Mouse (Mus musculus) adrenal gland, adult 8-10 months (tissue): Measurements from ENCODE around the gene Lias. TPM values are rescaled to one million over a fixed set of nuclear protein-coding genes. Genes with fewer than 3 reads are reported as not detected.
A peak's percentile ranks its signal among the peaks of the same experiment; 100 is the strongest.

Experiments used
- DNase-seq: peaks from one replicate; pipeline ENCODE4 v3.0.0; 2022
- total RNA-seq, 4 experiments: library from RNA; stranded (reverse); gene quantifications; 2 replicates each; pipeline ENCODE4 v1.2.4; 2022

Gene Lias
- total RNA-seq: 10 to 100 TPM; 51.2 to 69.4 (median 58.5) TPM

DNA sequence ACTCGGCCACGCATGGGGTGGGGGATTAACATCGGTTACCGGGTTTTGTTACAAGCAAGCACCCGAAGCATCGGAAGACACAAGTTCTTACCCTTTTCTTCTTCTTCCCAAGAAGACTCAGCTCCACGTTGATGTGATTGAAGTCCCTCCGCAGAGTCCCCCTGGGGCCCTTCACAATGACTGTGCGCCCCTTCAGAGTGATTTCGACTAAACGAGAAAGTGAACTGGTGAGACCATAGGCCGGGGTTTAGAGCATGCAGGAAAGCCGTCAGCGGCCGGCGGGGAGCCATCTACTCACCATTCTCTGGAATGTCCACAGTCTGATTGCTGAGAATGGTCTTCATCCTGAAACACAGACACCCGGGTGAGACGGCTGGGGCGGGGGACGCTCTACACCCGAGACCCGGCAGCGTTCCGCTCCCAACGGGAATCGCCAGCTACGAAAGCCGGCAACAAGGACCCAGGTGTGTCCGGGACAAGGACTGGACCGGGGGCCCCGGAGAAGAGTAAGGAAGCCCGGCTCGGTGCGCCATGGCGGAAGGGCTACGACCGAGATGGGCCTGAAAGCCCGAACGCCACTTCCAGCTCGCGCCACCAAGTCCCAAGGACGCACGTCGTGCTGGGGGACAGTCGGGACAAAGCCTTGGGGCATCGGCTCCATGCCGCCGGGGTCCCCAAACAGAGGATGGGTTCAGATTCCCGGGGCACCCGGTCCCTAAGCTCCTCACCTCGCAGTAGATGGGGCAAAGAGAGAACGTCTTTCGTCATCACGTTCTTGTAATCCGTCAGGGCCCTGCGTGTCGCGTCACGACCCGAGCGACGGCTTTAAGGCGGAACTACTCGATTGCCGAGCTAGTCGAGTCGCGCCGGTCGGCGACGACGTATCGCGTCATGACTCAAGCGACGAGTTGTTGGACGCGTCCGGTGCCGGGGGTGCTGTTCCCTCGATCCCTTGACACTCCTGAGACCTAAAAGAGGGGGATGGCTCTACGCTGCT is at the start of gene Lias, which contains the start of gene Rpl9:
Gene Lias, plus strand, starts transcription at position 850 of the 997 bp plus-strand sequence.
Gene Rpl9, minus strand, starts transcription at position 797 of the 997 bp plus-strand sequence.
- DNase-seq: peak; percentile 97

DNA sequence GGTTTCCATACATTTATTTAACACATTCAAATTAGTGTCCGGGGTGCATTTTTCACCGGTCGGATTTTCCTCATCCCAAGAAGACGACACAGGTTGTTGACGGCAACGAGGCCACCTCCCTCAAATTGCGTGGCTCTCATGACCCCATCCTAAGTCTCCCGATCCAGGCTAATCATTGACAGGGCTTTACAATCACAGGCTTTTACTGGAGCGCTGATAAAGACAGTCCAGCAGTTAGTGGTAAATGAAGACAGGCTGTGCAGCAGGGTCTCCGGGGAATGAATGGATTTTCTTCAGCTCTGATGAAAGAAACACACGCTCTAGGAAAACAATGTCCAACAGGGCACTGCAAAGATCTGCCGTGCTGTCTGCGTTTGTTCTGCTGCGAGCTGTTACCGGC is 43.1 kb upstream of the Lias start, which contains the start of gene Klb:
Gene Klb, plus strand, starts transcription at position 147 of the 400 bp plus-strand sequence.
- DNase-seq: no peak

DNA sequence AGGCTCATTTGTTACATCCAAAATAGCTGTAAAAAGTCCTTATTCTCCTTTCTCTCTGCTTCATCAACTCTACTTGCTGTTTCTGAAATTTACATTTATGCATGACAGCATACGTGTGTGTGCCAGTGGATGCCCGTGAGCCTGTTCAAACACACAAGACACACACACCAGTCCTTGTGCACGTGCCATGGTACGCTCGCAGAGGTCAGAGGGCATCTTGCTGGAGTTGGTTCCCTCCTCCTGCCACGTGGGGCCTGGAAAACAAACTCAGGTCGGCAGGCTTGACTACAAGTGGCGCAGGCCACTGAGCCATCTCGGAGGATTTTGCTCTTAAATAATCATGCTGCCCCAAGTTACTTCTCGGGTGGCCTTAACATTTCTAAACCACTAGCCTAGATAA is 40.8 kb upstream of the Lias start:
- DNase-seq: no peak

DNA sequence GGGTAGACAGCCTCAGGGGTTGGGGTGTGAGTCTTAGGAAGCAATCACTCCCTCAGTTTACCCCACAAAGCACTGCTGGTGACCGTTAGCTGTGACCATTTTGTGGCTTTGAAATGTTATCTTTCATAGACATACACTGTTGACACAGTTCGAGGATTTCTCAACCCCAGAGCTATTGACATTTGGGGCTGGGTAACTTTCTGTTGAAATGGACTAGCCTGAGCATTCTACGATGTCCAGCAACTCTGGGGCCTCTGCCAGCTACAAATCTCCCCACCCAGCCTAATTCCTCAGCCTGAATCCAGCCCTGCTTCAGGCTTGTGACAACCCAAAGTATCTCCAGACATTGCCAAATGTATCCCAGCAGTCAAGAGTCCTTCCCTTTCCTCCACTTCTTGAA is 37.2 kb upstream of the Lias start:
- DNase-seq: peak; percentile 25

DNA sequence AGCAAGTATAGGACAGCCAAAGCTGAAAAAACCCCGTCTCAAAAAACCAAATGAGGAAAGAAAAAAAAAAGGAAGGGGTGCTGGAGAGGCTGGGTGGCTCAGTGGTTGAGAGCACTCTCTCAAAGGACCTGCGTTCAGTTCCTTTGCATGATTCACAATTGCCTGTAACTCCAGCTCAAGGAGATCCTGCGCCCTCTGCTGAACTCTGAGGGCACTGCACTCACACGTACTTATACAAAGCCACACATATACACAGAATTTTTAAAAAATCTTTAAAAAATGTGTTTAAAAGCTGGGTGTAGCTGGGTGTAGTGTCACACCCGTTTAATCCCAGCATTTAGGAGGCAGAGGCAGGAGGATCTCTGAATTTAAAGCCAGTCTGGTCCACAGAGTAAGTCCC is 36.3 kb upstream of the Lias start:
- DNase-seq: no peak

DNA sequence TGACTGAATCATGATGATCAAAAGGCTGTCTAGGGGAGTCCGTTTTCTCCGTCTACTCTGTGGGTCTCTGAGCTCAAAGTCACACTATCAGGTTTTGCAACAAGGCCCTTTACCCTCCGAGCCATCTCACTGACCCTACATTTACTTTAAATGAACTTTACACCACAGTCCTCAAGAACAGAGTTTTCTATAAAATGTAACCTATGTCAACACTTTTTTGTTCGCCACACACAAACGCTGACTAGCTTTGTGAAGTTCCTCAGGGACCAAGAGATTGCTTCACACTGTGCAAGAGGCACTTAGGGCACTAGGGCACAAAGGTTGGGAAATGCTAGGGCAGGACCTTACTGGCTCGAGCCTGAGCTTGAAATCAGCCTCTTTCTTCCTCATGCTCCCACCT is 34.4 kb upstream of the Lias start:
- DNase-seq: no peak

DNA sequence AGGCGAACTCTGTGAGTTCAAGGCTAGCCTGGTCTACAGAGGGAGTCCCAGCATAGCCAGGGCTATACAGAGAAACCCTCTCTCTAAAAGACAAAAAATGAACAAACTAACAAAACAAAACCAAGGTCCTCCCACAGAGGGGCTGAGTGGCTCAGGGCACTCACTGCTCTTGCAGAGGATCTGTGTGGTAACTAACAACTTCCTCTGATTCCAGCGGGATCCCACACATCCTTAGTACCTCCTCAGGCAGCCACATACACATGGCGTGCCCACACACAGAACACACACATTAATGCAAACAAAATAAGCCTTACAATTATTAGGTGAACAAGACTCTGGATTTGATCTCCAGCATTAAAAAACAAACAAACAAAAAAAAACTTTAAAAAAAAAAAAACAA is 33.5 kb upstream of the Lias start:
- DNase-seq: no peak

DNA sequence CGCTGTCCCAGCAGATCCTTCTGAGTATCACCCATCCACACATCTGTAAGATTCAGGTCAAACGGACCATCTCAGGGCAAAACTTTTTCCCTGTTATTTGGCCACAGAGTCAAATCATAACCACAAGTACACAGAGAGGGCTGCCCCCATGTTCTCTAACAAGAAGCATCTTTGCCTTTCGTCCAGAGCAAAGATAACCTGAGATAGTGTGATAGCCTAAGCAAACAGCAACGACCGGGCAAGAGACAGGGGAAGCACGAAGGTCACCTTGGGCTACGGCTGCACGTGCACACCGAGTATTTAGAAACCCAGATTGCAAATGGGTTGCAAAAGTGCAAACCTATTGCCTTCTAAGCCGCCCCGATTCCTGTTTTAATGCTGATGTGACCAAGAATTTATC is 23.5 kb upstream of the Lias start:
- DNase-seq: no peak

DNA sequence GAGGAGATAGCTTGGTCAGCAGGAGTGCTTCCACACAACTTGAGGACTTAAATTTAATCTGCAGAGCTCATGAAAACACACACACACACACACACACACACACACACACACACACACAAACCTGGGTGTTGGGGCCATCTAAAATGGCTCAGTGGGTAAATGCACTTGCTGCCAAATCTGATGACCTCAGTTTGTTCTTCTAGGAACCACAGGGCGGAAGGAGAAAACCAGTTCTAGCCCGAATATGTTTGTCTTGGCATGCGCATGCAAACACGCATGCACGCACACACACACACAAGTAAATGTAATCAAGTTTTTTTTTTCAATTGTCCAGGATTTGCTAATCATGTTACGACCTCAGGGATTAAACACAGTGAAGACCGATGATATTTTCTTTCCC is 19.7 kb upstream of the Lias start:
- no peak for DNase-seq

DNA sequence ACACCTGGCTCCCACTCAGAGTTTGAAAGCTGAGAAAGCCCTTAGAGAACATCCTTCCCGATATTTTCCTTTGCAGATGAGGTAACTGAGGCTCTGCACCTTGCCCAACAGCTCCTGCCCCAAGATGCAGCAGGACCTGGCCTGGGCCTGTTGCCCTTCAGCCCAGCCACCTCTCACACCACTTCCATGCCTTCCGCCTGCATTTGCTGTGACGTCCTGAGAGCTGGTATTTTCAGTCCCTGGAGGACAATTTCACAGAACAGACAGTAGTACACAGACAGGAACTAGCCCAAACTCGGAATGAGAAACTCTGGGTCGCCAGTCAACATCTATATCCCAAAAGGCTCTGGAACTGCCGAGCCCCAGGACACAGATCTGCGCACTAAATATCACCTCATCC is 16.6 kb upstream of the Lias start:
- no peak for DNase-seq

DNA sequence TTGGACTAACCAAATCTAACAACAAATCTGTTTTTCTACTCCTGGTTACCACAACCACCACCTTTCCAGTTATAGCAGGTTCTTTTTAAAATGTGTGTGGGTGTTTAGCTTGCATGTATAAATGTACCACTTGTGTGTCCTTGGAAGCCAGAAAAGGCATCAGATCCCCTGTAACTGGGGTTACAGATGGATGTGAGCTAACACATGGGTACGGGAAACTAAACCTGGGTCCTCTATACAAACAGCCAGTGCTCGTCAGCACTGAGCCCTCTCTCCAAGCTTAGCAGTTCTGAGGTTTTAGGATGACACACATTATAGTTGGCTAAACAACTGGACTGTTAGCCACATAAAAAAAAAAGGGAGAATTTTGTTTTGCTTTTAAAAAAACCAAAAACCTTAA is 5.6 kb upstream of the Lias start:
- DNase-seq: no peak

DNA sequence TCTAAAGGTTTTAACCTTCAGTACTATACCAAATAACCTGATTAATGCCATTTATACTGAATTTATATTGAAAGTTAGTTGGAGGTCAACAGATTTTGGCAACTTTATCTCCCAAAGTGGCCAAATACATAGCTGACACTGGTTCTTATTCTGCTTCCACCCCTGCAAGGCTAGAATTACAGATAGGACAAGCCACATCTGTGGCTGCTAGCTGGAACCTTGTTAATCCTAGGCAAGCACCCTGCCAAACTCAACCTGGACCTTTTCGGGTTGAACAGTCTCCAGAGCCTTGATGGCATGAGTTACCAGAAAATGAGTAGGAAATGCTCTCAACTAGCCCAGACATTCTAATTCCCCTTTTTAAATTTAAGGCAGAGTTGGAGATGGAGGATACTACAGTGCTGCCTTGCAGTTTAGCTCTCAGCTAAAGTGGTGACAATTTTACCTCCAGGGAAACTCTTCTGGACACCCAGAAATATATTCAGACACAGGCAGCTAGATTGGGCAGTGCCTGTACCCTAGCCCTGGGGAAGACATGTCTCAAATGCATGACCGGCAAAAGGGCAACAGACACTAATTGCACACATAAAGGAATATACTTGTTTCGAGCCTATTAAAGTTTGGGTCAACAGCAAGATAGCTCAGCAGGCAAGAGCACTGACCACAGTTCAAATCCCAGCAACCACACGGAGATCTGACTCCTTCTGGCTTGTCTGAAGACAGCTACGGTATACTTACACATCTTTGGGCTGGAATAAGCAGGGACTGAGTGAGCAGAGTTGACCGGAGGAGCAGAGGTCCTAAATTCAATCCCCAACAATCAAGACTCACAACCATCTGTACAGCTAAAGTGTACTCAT is 4.1 kb upstream of the Lias start:
- DNase-seq: no peak

DNA sequence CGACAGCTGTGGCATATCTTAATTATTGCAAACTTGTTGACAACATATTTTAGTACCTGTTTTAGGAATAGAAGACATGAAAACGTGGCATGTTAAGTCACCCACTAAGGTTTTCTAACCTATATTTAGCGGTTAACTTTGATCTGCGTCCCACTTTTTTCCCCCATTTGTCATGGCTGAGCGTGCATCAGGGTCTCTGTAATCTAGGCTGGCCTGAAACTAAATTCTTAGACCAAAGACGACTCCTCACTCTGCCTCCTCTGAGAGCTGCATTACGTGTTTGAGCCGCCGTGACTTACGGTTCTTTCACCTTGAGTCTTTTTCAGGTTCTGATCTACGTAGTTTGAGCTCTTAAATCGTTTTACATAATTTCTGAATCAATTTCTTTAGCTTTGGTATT is 456 bp downstream of the Lias start:
- no peak for DNase-seq

DNA sequence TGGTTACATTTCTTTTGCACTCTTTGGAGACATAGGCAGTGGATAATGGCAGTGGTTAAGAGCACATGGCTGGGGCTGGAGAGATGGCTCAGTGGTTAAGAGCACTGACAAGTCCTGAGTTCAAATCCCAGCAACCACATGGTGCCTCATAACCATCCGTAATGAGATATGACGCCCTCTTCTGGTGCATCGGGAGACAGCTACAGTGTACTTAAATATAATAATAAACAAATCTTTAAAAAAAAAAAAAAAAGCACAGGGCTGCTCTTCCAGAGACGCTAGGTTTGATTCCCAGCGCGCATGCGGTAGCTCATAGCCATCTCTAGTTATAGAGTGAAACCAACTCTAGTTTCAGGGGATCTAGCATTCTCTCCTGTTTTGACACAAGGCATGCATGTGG is 3.1 kb downstream of the Lias start:
- DNase-seq: no peak

DNA sequence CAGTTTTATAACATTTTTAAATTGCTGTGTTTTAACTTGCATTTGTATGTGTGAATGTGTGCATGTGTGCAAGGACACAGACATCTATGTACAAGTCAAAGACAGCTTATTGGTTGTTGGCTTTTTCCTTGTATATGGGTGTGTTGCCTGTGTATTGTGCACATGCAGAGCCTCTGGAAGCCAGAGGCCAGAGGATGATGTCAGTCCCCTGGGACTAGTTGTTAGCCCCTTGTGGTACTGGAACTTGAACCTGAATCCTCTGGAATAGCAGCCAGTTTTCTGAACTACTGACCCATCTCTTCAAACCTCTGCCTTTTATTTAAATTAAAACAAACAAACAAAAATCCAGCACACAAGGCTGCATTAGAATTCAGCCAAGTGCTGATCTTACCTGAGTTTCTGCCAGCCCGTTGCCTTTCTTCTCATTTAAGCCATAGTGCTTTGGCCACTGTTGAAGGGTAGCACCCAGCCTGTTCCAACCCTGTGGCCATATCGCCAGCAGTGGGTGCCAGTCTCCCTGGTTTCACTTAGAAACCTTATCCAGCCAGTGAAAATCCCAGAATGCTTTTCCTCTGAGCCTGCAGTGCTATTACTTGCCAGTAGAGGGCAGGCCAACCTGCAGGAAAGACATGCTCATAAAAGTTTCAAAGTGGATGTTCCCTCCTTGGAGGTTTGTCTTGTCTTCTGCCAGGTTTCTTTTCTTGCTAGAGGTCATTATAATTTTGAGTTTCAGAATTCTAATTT is 10.1 kb downstream of the Lias start:
- DNase-seq: peak; percentile 76

DNA sequence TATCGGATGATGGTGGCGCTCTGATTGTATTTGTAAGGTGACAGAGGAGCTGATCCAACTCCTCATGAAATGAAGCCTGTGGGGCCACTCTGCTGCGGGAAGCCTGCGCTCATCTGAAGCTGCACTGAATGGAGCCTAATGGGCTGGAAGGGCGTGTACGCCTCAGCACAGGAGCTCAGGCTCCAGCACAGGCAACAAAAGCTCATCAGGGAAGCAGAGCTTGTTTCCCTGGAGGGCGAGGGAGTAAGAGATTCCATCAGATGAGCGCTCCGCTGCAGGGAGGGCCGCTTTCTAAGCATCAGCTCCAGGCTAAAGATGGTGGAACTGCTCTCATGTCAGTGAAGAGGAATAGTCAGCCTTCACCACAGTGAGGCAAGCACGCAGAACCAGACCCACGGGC is 16.7 kb downstream of the Lias start:
- DNase-seq: no peak

DNA sequence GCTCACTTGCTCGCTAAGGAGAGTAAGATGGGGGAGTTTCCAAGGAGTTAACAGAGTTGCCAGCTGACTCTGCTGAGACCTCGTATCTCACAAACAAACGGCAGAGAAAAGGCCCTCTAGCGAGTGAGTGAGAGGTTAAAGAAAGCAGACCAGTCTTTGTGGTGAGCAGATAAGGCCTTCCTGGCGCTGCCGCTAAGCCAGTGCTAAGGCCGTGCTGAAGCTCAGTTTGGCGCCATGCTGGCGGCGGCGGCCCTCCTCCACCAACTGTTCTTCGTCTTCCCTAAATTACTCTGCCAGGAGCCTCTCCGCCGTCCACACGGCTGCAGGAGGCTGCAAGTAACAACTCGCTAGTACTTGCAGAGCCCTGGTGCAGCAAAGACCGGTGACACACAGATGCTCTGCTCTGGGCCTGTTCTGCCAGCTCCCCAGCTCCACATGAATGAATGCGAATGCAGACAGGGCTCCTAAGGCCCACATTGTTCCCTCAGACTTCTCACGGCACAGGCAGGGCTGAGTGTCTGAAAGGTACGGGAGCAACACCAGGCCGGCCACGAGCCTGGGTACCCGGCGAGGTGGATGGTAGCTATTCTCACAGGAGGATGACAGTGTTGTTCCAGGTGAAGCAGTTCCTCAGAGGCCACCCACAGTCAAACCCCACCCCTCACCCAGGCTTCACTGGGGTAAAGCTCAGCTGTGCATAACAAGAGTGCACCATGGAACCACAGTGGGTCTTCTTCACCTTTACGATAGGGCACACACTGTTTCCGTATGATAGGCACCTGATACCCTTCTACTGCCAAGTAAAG is 24.6 kb downstream of the Lias start:
- DNase-seq: no peak

DNA sequence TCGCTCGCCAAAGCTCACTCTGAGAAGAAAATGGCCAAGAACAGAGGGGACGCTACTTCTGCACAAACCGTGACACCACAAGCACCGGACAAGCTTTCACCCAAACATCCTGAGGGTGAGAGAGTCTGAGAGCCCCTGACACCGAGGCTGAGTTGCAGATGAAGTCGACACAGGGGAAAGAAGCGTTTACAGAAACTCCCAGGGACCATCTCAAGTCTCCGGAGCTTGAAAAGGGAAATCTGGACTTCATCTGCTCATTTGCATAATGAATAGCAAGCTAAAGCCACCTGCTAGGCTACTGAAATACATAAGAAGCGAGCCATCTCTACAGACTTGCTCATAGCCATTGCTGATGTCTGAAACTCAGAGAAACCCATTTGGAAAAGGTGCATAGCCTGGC is 27.8 kb downstream of the Lias start:
- DNase-seq: no peak

DNA sequence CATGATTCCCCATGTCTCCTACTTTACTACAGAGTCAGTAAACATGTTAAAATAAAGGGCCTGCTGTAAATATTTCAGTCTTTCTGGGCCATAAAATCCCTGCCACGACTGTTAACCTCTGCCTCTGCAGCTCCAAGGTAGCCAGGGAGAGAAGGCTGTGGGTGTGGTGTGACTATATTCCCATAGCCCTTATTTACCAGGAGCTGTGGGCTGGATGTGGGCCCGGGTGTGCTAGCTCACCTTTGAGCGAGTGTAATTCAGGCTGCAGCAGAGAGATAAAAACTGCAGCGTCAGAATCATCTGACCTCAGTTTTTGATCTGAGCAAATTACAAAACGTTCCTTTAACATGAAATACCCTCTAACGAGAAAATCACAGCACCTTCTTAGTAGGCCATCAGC is 29.5 kb downstream of the Lias start:
- no peak for DNase-seq

DNA sequence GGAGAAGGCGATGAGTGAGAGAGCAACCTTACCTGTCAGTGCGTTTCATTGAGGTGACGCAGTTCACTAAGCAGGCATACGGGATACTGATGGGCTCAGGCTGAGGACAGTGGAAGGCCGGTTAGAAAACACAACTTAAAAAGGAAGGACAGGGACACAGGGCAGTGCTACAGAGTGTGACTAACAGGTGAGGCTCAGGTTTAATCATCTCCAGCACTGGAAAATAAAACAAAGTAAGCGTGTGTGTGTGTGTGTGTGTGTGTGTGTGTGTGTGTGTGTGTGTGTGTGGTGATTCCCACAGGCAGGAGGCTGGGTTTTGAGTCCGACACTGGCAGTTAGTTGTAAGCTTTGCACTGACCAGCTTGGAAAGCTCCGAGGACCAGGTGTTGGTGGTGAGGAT is 31.5 kb downstream of the Lias start:
- DNase-seq: no peak

DNA sequence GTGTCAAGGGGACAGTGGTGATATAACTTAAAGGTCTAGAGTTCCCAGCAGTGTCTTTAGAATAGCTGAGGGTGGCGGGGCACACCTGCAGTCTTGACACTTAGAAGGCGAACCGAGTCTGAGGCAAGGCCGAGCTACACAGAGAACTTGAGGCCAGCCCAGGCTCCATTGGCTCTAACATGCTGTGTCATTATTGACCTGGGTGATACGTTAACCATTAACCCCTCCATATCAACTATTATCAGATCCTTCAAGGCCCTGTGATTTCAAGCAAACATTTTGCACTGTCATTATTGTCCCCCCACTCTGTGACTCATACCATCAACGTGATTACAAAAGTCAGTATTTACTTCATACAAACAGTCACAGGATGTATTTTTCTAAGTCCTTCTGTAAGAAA is 32.9 kb downstream of the Lias start:
- no peak for DNase-seq

DNA sequence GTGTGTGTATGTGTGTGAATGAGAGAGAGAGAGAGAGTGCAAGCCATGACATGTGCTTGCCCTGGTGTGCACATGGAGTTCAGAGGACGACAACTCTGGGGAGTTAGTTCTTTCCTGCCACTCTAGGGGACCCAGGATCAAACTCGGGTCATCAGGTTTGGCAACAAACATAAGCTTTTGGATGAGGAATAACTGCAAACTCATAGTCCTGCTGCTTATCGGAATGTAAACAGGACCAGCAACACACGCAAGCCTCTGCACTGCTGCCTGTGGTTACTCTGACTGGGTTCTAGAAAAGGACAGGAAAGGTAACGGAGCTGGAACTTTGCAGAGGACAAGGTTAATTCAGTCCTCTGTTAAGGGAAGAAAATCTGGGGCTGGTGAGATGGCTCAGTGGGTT is 34.0 kb downstream of the Lias start:
- no peak for DNase-seq
